Mouse (Mus musculus) kidney, adult 2 months (tissue): Measurements from ENCODE around the gene Ahnak2.

Experiments used
- CTCF ChIP-seq: fragments of 200-500 bp; conservative IDR thresholded peaks from 2 replicates; pipeline ENCODE4 v1.5.1; 2011; ENCODE audit warnings: low read depth, mild to moderate bottlenecking, control low read depth, low read length, moderate library complexity, mixed read lengths; ENCODE audit not compliant: insufficient read depth, insufficient read length
- POLR2A ChIP-seq: fragments of 200-500 bp; IDR thresholded peaks from one replicate; pipeline ENCODE4 v1.6.1; 2011; ENCODE audit warnings: low read depth, low read length, control low read depth

DNA sequence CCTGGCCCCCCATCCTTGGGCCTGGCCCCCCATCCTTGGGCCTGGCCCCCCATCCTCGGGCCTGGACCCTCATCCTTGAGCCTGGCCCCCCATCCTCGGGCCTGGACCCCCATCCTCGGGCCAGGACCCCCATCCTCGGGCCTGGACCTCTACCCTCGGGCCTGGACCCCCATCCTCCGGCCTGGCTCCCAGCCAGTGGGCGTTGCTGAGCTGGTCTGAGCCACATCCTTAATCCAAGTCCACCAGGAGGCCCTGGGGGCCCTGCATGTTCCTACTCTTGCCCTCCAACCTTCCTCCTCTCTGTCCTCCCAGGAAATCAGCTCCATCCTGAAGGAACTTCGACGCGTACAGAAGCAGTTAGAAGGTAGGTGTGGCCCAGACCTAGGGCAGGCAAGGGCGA lies 58.2 kb downstream of the Ahnak2 start:
- TF ChIP-seq CTCF (no peak), POLR2A (no peak)
